Mouse (Mus musculus) ES-Bruce4 (cell line): Measurements from ENCODE around the gene Hmgxb4. TPM values are rescaled to one million over a fixed set of nuclear protein-coding genes. Genes with fewer than 3 reads are reported as not detected.

Experiments
- H3K27ac ChIP-seq: 2 replicates; pipeline ENCODE4 v1.5.1; 2012; ENCODE audit warnings: low read length, inconsistent platforms; ENCODE audit not compliant: insufficient read depth
- H3K27me3 ChIP-seq: 2 replicates; pipeline ENCODE4 v1.6.1; 2012; ENCODE audit warnings: mild to moderate bottlenecking, low read length, inconsistent platforms; ENCODE audit not compliant: control insufficient read depth, poor library complexity, insufficient read depth, severe bottlenecking
- H3K36me3 ChIP-seq: 2 replicates; pipeline ENCODE4 v1.6.1; 2012; ENCODE audit warnings: inconsistent platforms, mild to moderate bottlenecking, low read length, moderate library complexity; ENCODE audit not compliant: control insufficient read depth, poor library complexity, insufficient read depth, severe bottlenecking
- H3K4me1 ChIP-seq: one replicate; pipeline ENCODE4 v1.8.1; 2011; ENCODE audit warnings: low read length; ENCODE audit not compliant: control insufficient read depth, insufficient read depth
- H3K4me3 ChIP-seq: 2 replicates; pipeline ENCODE4 v1.5.1; 2011; ENCODE audit warnings: low read depth, mild to moderate bottlenecking, low read length
- H3K9ac ChIP-seq: 2 replicates; pipeline ENCODE4 v1.6.1; 2012; ENCODE audit warnings: low read depth, mild to moderate bottlenecking, inconsistent platforms; ENCODE audit not compliant: poor library complexity, severe bottlenecking
- H3K9me3 ChIP-seq: replicated peaks from 2 replicates; pipeline ENCODE4 v1.6.1; 2012; ENCODE audit warnings: mild to moderate bottlenecking, low read length, inconsistent platforms; ENCODE audit not compliant: control insufficient read depth, poor library complexity, insufficient read depth, severe bottlenecking
- CTCF ChIP-seq: IDR thresholded peaks from one replicate; pipeline ENCODE4 v1.8.1; 2011; ENCODE audit warnings: low read depth, low read length
- EP300 ChIP-seq: IDR thresholded peaks from 2 replicates; pipeline ENCODE4 v1.6.1; 2011; ENCODE audit warnings: low read depth, low read length; ENCODE audit not compliant: insufficient read depth
- POLR2A ChIP-seq: IDR thresholded peaks from one replicate; pipeline ENCODE4 v1.8.1; 2011; ENCODE audit warnings: low read length; ENCODE audit not compliant: insufficient read depth
- polyA plus RNA-seq: library from polyadenylated mRNA; stranded (reverse); fragments of >200 nt; gene quantifications from 2 replicates; pipeline ENCODE4 v1.2.4, GENCODE M21; 2011; ENCODE audit warnings: low read depth; ENCODE audit not compliant: missing spikeins, insufficient read depth, insufficient read length

The Hmgxb4 gene
- polyA plus RNA-seq, 1 experiment = 112 TPM

- no peak overlapping the region for H3K27ac ChIP-seq
- no peaks in the 10 kb centered on the region for H3K27me3 ChIP-seq
- no peak overlapping the region for H3K4me3 ChIP-seq
- H3K9ac ChIP-seq = no peak overlapping the region
- no peaks in the 10 kb centered on the region for H3K9me3 ChIP-seq
- H3K36me3 ChIP-seq = 0 out of 2 replicates have a peak, but pooled peaks cover 10% of the 10 kb centered on the region
- TF ChIP-seq CTCF = no peak
- no peak for TF ChIP-seq EP300
- TF ChIP-seq POLR2A = no peak
- no peaks in the 10 kb centered on the region for H3K4me1 ChIP-seq
Measured at GRCm38 (mm10) chr8:75055673-75056072, 62.5 kb downstream of the Hmgxb4 start.

- Histone ChIP-seq H3K27me3 (no peaks in the 10 kb centered on the region), H3K4me1 (no peaks in the 10 kb centered on the region), H3K36me3 (0 out of 2 replicates have a peak, but pooled peaks cover 6% of the 10 kb centered on the region), H3K27ac (no peak overlapping the region), H3K9ac (no peak overlapping the region), H3K9me3 (no peaks in the 10 kb centered on the region), H3K4me3 (no peak overlapping the region)
- TF ChIP-seq CTCF (no peak), POLR2A (no peak), EP300 (no peak)
Measured at GRCm38 (mm10) chr8:75060022-75060421, 66.9 kb downstream of the Hmgxb4 start.

- H3K36me3 ChIP-seq = 0 out of 2 replicates have a peak, but pooled peaks cover 5% of the 10 kb centered on the region
- H3K27me3 ChIP-seq = no peaks in the 10 kb centered on the region
- no peak overlapping the region for H3K4me3 ChIP-seq
- TF ChIP-seq EP300 (no peak), CTCF (no peak), POLR2A (no peak)
- H3K9ac ChIP-seq = no peak overlapping the region
- H3K4me1 ChIP-seq = no peaks in the 10 kb centered on the region
- H3K9me3 ChIP-seq = no peaks in the 10 kb centered on the region
- no peak overlapping the region for H3K27ac ChIP-seq
Measured at GRCm38 (mm10) chr8:75060815-75061214, 67.7 kb downstream of the Hmgxb4 start.

GRCm38 (mm10) chr8:75063290-75063689, 70.1 kb downstream of the Hmgxb4 start:
- no peak for TF ChIP-seq CTCF
- TF ChIP-seq POLR2A = no peak
- no peak for TF ChIP-seq EP300
- H3K36me3 ChIP-seq = 0 out of 2 replicates have a peak, but pooled peaks cover 4% of the 10 kb centered on the region
- H3K27me3 ChIP-seq = no peaks in the 10 kb centered on the region
- no peaks in the 10 kb centered on the region for H3K9me3 ChIP-seq
- no peaks in the 10 kb centered on the region for H3K4me1 ChIP-seq
- H3K27ac ChIP-seq = no peak overlapping the region
- H3K9ac ChIP-seq = no peak overlapping the region
- H3K4me3 ChIP-seq = no peak overlapping the region

GRCm38 (mm10) chr8:75064790-75065189, 71.6 kb downstream of the Hmgxb4 start:
- H3K27me3 ChIP-seq = no peaks in the 10 kb centered on the region
- no peak overlapping the region for H3K4me3 ChIP-seq
- no peak overlapping the region for H3K9ac ChIP-seq
- H3K27ac ChIP-seq = no peak overlapping the region
- TF ChIP-seq EP300 (no peak), CTCF (no peak), POLR2A (no peak)
- H3K9me3 ChIP-seq = no peaks in the 10 kb centered on the region
- 0 out of 2 replicates have a peak, but pooled peaks cover 2% of the 10 kb centered on the region for H3K36me3 ChIP-seq
- H3K4me1 ChIP-seq = no peaks in the 10 kb centered on the region

- Histone ChIP-seq H3K9me3 (no peaks in the 10 kb centered on the region), H3K9ac (no peak overlapping the region), H3K36me3 (no peaks in the 10 kb centered on the region), H3K4me3 (no peak overlapping the region), H3K27me3 (no peaks in the 10 kb centered on the region), H3K27ac (no peak overlapping the region), H3K4me1 (no peaks in the 10 kb centered on the region)
- TF ChIP-seq EP300 = no peak
- TF ChIP-seq POLR2A = no peak
- TF ChIP-seq CTCF = no peak
Measured at GRCm38 (mm10) chr8:75067287-75067686, 74.1 kb downstream of the Hmgxb4 start.
